Mouse (Mus musculus) 3T3-L1 (cell line): ENCODE measurements around the gene Ankrd42.

Source experiments
- DNase-seq: peaks from one replicate; pipeline ENCODE4 v3.0.0-alpha.2; 2015; ENCODE audit warnings: low read depth, low spot score

The Ankrd42 gene

GRCm38 (mm10) chr7:92637021-92637625 lies at the start of gene Ankrd42:
Gene Ankrd42, minus strand, starts transcription at chr7:92637142.
- DNase-seq: peak; percentile 90

GRCm38 (mm10) chr7:92677346-92677745 lies 40.4 kb upstream of the Ankrd42 start:
- DNase-seq: no peak

- DNase-seq: no peak
Measured at GRCm38 (mm10) chr7:92675131-92675530, 38.2 kb upstream of the Ankrd42 start.

GRCm38 (mm10) chr7:92669507-92670471 lies 32.8 kb upstream of the Ankrd42 start, which contains the start of gene Pcf11:
Gene Pcf11, minus strand, starts transcription at chr7:92669934.
- DNase-seq: peak; percentile 99

GRCm38 (mm10) chr7:92668791-92669506 lies 32.0 kb upstream of the Ankrd42 start:
- peak; percentile 52 for DNase-seq

GRCm38 (mm10) chr7:92666274-92666820 lies 29.4 kb upstream of the Ankrd42 start:
- DNase-seq: peak; percentile 21

GRCm38 (mm10) chr7:92658050-92658449 lies 21.1 kb upstream of the Ankrd42 start:
- DNase-seq: no peak

GRCm38 (mm10) chr7:92656386-92656785 lies 19.4 kb upstream of the Ankrd42 start:
- DNase-seq: no peak

GRCm38 (mm10) chr7:92653329-92653728 lies 16.4 kb upstream of the Ankrd42 start:
- no peak for DNase-seq

- no peak for DNase-seq
Measured at GRCm38 (mm10) chr7:92647790-92648189, 10.8 kb upstream of the Ankrd42 start.

- DNase-seq: no peak
Measured at GRCm38 (mm10) chr7:92642358-92642757, 5.4 kb upstream of the Ankrd42 start.

GRCm38 (mm10) chr7:92638050-92638449 lies 1.1 kb upstream of the Ankrd42 start:
- no peak for DNase-seq

GRCm38 (mm10) chr7:92636295-92637011 lies 489 bp downstream of the Ankrd42 start:
- DNase-seq: no peak

GRCm38 (mm10) chr7:92630167-92630566 lies 6.8 kb downstream of the Ankrd42 start:
- DNase-seq: peak; percentile 73

GRCm38 (mm10) chr7:92624488-92624887 lies 12.5 kb downstream of the Ankrd42 start:
- no peak for DNase-seq

GRCm38 (mm10) chr7:92610830-92611229 lies 26.1 kb downstream of the Ankrd42 start:
- DNase-seq: no peak

GRCm38 (mm10) chr7:92604961-92605360 lies 32.0 kb downstream of the Ankrd42 start:
- peak; percentile 77 for DNase-seq

GRCm38 (mm10) chr7:92590842-92591241 lies 46.1 kb downstream of the Ankrd42 start:
- DNase-seq: no peak

GRCm38 (mm10) chr7:92589986-92590385 lies 47.0 kb downstream of the Ankrd42 start:
- DNase-seq: no peak

- DNase-seq: no peak
Measured at GRCm38 (mm10) chr7:92583567-92583966, 53.4 kb downstream of the Ankrd42 start.
